Mouse (Mus musculus) CD4-positive naive resting alpha-beta T cell, adult 57 days (primary cell): Measurements from ENCODE around the gene Nfkb2. TPM values are rescaled to one million over a fixed set of nuclear protein-coding genes. Genes with fewer than 3 reads are reported as not detected.

Experiments
- total RNA-seq: library from RNA; stranded (reverse); gene quantifications from one replicate; pipeline ENCODE4 v1.2.4, GENCODE M21; 2023

Nfkb2 gene
- 86.9 TPM for total RNA-seq

DNA sequence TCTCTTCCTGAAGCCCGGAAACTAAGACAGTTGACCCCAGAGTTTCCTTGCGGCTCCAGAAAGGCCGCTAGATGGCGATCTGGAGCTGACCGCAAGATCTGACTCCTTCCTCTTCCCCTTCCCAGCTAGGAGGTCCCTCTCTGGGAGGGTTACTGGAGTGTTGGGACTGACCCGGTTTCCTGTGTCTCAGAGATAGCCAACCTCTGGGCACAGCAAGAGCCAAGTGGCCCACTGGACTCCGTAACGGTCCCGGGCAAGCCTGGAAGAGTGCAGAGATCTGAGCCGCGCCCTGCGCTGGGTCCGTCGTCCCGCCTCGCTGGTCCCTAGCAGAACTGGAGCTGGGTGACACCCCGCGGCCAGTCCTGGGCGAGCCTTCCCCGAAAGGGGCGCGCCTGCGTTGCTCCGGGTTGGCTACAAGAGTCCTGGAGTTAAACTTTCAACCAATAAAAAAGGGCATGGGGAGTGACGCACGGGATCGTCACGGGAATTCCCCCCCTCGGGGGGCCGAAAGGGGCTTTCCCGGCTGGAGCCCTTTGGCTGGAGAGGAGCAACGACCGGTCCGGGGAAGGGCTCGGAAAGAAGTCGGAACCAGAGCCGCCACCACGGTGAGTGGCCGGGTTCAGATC is at the start of gene Nfkb2:
Nfkb2 (plus strand) TSS at position 105 of the 626 bp plus-strand sequence.

DNA sequence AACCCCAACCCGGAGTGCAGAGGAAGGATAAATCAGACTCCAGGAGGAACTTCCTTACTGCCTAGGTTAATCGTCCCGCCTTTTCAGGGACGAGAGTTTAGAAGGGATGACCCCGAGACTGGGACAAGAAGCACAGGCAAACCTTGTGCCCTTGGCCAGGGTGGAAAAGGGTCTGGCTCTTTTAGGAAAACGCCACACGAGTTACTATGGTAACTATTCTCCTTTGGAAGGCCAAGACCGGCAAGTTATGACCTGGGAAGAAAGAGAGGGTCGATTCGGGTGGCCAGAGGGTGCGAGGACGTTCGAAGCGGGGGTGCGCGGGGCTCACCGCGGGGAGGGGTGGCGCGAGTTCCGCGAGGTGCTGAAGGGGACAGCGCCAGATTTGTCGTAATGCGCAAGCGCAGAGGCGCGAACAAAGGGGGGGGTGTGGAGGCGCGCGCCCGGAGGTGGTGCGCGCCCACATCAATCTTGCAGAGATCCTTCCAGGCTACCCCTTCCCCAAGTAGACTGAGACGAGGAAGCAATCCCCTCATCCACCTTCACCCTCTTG is 22.7 kb downstream of the Nfkb2 start, which contains the start of gene Psd:
Psd (minus strand) TSS at position 401 of the 550 bp plus-strand sequence.

GRCm38 (mm10) chr19:46328081-46329030 is 24.2 kb downstream of the Nfkb2 start, which contains the start of gene Fbxl15:
Fbxl15 (plus strand) TSS chr19:46328184.

DNA sequence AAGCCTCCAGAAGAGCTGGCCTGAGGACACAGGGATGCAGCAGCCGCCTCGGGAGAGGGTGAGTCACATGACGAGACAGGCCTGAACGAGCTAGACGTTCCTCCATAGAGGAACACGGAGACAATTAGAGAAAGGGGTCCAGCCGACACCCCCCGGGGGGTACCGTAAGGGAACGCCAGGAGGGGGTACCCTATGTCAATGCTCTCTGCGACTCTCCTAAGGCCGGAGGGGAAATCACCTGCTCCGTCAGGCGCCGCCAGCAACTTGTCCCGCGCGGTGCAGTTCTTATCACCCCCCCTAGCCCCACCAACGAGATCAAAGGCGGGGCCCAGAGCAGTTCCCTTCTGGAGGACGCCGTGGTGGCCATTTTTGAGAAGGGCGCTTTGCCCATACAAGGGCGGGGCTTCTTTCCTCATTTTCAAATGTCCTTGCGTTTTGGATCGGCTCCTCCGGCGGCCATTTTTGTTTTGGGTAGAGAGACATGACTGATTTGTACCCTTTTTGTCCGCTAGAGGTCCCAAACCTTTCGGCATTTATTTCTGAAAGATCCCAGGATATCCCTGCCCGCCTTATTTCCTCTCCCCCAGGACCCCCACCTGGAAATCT is 34.3 kb downstream of the Nfkb2 start, which contains the start of gene Cuedc2:
Cuedc2 (minus strand) TSS at position 372 of the 606 bp plus-strand sequence.

GRCm38 (mm10) chr19:46350168-46350932 is 46.2 kb downstream of the Nfkb2 start, which contains the start of gene 2310034G01Rik:
2310034G01Rik (minus strand) TSS chr19:46350302.

Other genes with a start within 250 kb of the Nfkb2 start
- 72.5 TPM for gene Nolc1, start 228.5 kb upstream of the Nfkb2 start, total RNA-seq
- not detected for gene Elovl3, start 172.4 kb upstream of the Nfkb2 start, total RNA-seq
- gene Pitx3, start 156.0 kb upstream of the Nfkb2 start, total RNA-seq, result not detected
- 91.5 TPM for gene Gbf1, start 151.8 kb upstream of the Nfkb2 start, total RNA-seq
- 0.24 TPM for gene Psd, start 22.8 kb downstream of the Nfkb2 start, total RNA-seq
- 5.2 TPM for gene Fbxl15, start 23.9 kb downstream of the Nfkb2 start, total RNA-seq
- 23.8 TPM for gene Cuedc2, start 34.4 kb downstream of the Nfkb2 start, total RNA-seq
- 5.4 TPM for gene Mfsd13a, start 36.8 kb downstream of the Nfkb2 start, total RNA-seq
- not detected for gene 2310034G01Rik, start 46.0 kb downstream of the Nfkb2 start, total RNA-seq
- gene Actr1a, start 91.4 kb downstream of the Nfkb2 start, total RNA-seq, result 106 TPM
- 39.8 TPM for gene Sufu, start 92.6 kb downstream of the Nfkb2 start, total RNA-seq
- 55.7 TPM for gene Trim8, start 197.4 kb downstream of the Nfkb2 start, total RNA-seq